ENCODE assay signal across 8 mouse cellular contexts in the genomic region with DNA sequence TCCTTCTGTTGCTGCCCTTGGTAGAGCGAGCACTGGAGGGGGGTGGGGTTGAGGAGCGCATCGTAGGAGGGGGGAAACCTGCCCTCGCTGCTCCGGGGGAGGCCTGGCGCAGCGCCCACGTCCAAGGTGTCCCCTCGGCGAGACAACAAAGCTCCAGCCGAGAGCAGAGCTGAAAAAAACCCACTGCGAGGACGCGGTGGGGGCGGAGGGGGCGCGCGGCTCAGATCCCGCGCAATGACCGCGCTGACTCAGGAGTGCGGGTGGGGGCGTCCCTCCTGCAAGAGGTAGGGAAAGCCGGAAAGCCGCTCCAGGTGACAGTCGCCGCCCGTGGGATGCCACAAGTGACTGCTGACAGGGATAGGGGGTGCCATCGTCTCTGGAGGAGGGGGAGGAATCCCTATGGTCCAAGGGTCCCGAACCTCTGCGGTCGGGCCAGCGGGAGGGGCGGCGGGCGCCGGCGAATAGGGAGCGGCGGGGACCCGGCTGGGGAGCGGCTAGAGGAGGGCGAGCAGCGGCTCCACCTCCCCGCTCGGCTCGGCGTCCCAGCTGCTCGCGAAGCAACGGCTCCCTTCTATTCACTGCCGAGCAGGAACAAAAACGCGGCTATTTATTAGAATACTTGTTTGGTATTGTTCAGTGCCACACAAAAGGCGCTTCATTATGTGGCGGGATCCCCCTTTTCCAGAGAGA. TPM values are rescaled to one million over a fixed set of nuclear protein-coding genes. Genes with fewer than 3 reads are reported as not detected.
DNase-seq lines count a peak whose midpoint lies in the region; ATAC-seq and TF ChIP-seq lines count a peak whose summit lies in the region.

No protein-coding gene starts in this region.

- peaks cover 16% of the 10 kb centered on the region for H3K4me1 ChIP-seq in embryonic facial prominence, embryonic 12.5 days
- H3K4me1 ChIP-seq in hindbrain, embryonic 16.5 days (ENCODE audit: control insufficient read depth, insufficient read depth, low read depth, low read length) = peaks cover 9% of the 10 kb centered on the region; the same call in 1 of the 2 replicates
- H3K4me1 ChIP-seq in neural tube, embryonic 13.5 days (replicated peaks) = peaks cover 47% of the 10 kb centered on the region

- H3K27me3 ChIP-seq in embryonic facial prominence, embryonic 12.5 days = peaks cover 94% of the 10 kb centered on the region
- peaks cover 41% of the 10 kb centered on the region for H3K27me3 ChIP-seq in hindbrain, embryonic 16.5 days (replicated peaks; ENCODE audit: control insufficient read depth, insufficient read depth, low read length)
- H3K27me3 ChIP-seq in neural tube, embryonic 13.5 days = peaks cover 100% of the 10 kb centered on the region

- H3K9me3 ChIP-seq in embryonic facial prominence, embryonic 12.5 days = no peaks in the 10 kb centered on the region
- no peaks in the 10 kb centered on the region for H3K9me3 ChIP-seq in hindbrain, embryonic 16.5 days (ENCODE audit: control insufficient read depth, low read length)
- H3K9me3 ChIP-seq in neural tube, embryonic 13.5 days = no peaks in the 10 kb centered on the region

- peak overlapping the region; percentile 40 for H3K4me3 ChIP-seq in left cerebral cortex, adult 2 months
- H3K4me3 ChIP-seq in embryonic facial prominence, embryonic 12.5 days = peak overlapping the region; percentile 30
- H3K4me3 ChIP-seq in hindbrain, embryonic 16.5 days (ENCODE audit: low read length) = peak overlapping the region; percentile 41
- H3K4me3 ChIP-seq in neural tube, embryonic 13.5 days = peak overlapping the region; percentile 32

- under 1% methylated on average over 41 of the region's 57 CpGs for WGBS in embryonic facial prominence, embryonic 12.5 days
- under 1% methylated on average over 55 of the region's 57 CpGs for WGBS in hindbrain, embryonic 16.5 days
- under 1% methylated on average over 56 of the region's 57 CpGs for whole genome bisulfite sequencing in neural tube, embryonic 13.5 days

- no peak for DNase-seq in left cerebral cortex, adult 2 months (ENCODE audit: extremely low spot score in 1 of 2, low spot score in 2 of 2)
- DNase-seq in left cerebral cortex, adult 11 months (ENCODE audit: low spot score) = no peak
- no peak for DNase-seq in urinary bladder, postnatal 4 days (ENCODE audit: low spot score in 2 of 2)
- DNase-seq in kidney, adult 11 months = no peak
- DNase-seq in thymus, postnatal 14 days = no peak

- no peak for ATAC-seq in embryonic facial prominence, embryonic 12.5 days (ENCODE audit: insufficient number of reproducible peaks, insufficient read depth, low FRiP score, low TSS enrichment)
- peak; percentile 64; the same call in 1 of the 2 replicates for ATAC-seq in hindbrain, embryonic 16.5 days
- ATAC-seq in neural tube, embryonic 13.5 days (ENCODE audit: low read depth) = peak; percentile 47; the same call in 1 of the 2 replicates

- H3K27ac ChIP-seq in left cerebral cortex, adult 2 months = peak overlapping the region; percentile 59; the same call in 1 of the 2 replicates
- H3K27ac ChIP-seq in embryonic facial prominence, embryonic 12.5 days = no peak overlapping the region
- peak overlapping the region; percentile 56 for H3K27ac ChIP-seq in hindbrain, embryonic 16.5 days (ENCODE audit: low read depth, low read length)
- no peak overlapping the region for H3K27ac ChIP-seq in neural tube, embryonic 13.5 days (replicated peaks)

- H3K9ac ChIP-seq in embryonic facial prominence, embryonic 12.5 days = no peak overlapping the region
- H3K9ac ChIP-seq in hindbrain, embryonic 16.5 days (ENCODE audit: low read depth, low read length) = peak overlapping the region; percentile 58
- H3K9ac ChIP-seq in neural tube, embryonic 13.5 days = peak overlapping the region; percentile 56

- intact Hi-C loops in left cerebral cortex, adult 2 months (cut with DNase I) = loop anchor here (5.0 kb wide), 1 partner anchor 383 kb away; no protein-coding TSS in a partner anchor

- no peak for TF ChIP-seq CTCF in left cerebral cortex, adult 2 months (IDR thresholded peaks at IDR 0.05)

- no peaks in the 10 kb centered on the region for H3K36me3 ChIP-seq in embryonic facial prominence, embryonic 12.5 days
- H3K36me3 ChIP-seq in hindbrain, embryonic 16.5 days (ENCODE audit: control insufficient read depth, insufficient read depth, low read length) = no peaks in the 10 kb centered on the region
- H3K36me3 ChIP-seq in neural tube, embryonic 13.5 days = no peaks in the 10 kb centered on the region

- H3K4me2 ChIP-seq in embryonic facial prominence, embryonic 12.5 days (replicated peaks) = peak overlapping the region; percentile 38
- H3K4me2 ChIP-seq in hindbrain, embryonic 16.5 days (ENCODE audit: low read length) = peak overlapping the region; percentile 62
- H3K4me2 ChIP-seq in neural tube, embryonic 13.5 days = peak overlapping the region; percentile 58

RNA-seq across cellular contexts. Expression of a gene that starts 10.0 kb away (rescaled TPM):
- 10 to 100 TPM in 1 of 2 experiments, 1 to 10 TPM in 1; 9.5 to 11.6 TPM for total RNA-seq in left cerebral cortex, adult 2 months (2021)
- 0.50 and 0.51 TPM in 2 replicates for polyA plus RNA-seq in embryonic facial prominence, embryonic 12.5 days (2016; fragmentation: Nextera tagmentation; extraction: Ambion mirVana)
- polyA plus RNA-seq in hindbrain, embryonic 16.5 days (2015; fragmentation: Nextera tagmentation; extraction: Ambion mirVana) = 1.2 and 1.4 TPM in 2 replicates
- 0.96 and 1.1 TPM in 2 replicates for polyA plus RNA-seq in neural tube, embryonic 13.5 days (2015; fragmentation: Nextera tagmentation; extraction: Ambion mirVana)

Comparison
In these comparisons a context has a peak if more than half of its experiments do, and no peak if none do; other contexts are left out.
1. H3K27ac ChIP-seq: peak in left cerebral cortex, adult 2 months (single experiment) and hindbrain, embryonic 16.5 days (single experiment); none in embryonic facial prominence, embryonic 12.5 days (single experiment) and neural tube, embryonic 13.5 days (single experiment).
2. Peak in every context shown above with its lines, with median percentiles within 50 percentile points of each other: H3K4me3 ChIP-seq and H3K4me2 ChIP-seq.